Mouse (Mus musculus) megakaryocyte-erythroid progenitor cell, adult 5-6 weeks (primary cell): ENCODE data around the gene Mest. TPM values are rescaled to one million over a fixed set of nuclear protein-coding genes. Genes with fewer than 3 reads are reported as not detected.

Experiments
- ATAC-seq: replicated peaks from 2 replicates; pipeline ENCODE4 v1.8.0; 2016; ENCODE audit warnings: mild to moderate bottlenecking, inconsistent platforms; ENCODE audit not compliant: severe bottlenecking, poor library complexity, low FRiP score, low TSS enrichment
- total RNA-seq, 2 experiments: library from RNA; stranded (forward) in 1 of 2; stranded (reverse) in 1 of 2; fragments of 200-1000, 215-1000 nt in 1 of 2; fragments of >200 nt in 1 of 2; fragmentation: Nextera tagmentation in 1 of 2; gene quantifications; 2 replicates each; pipeline ENCODE4 v1.2.3; 2014 to 2017

Mest gene
- total RNA-seq, 2 experiments from 2014 or later: 0.94 TPM; not detected in 1

- ATAC-seq: peak; percentile 64
Observed at GRCm38 (mm10) chr6:30736864-30737547, 13.7 kb downstream of the Mest start.

DNA sequence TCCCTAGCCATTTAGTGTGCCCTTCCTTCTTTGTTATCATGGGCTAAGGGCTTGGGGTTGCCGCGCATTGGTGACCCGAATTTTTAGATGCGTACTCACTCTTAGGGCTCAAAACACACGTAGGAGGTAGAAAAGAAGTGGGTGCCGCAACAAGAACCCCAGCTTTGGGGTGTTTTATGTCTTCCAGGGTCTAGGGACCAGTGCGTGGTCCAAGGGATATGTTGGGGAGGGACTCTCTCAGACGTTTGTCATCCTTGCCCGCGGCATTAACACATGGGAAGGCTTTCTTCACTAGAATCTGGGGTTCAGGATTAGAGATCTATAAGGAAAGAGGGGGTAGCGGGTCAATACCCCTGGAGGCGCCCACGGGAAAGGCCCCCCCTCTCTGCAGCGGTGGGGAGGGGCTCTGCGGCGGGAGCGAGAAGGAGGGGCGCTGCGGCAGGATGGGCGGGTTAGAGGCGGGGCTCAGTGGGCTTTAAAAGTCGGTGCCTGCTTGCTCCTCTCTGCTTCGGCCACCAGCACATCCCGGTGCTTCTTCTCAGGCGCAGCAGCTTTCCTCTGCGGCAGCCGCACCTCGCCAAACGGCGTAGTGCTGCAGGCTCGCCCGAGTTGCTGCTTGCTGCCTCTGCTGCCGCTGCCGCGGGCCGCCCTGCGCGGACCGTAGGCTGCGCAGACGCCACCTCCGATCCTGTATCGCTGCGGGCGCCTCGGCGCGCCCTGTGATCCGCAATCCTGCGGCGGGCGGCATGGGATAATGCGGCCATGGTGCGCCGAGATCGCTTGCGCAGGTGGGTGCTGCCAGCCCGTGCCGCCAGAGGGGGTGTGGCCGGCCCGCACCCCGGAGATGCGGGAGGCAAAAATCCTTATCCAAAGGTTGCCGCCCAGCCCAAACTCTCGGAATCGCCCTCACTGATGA, 14.5 kb downstream of the Mest start:
- ATAC-seq: no peak

GRCm38 (mm10) chr6:30738464-30739006, 15.2 kb downstream of the Mest start:
- no peak for ATAC-seq

GRCm38 (mm10) chr6:30739177-30739747, 15.9 kb downstream of the Mest start:
- ATAC-seq: no peak

DNA sequence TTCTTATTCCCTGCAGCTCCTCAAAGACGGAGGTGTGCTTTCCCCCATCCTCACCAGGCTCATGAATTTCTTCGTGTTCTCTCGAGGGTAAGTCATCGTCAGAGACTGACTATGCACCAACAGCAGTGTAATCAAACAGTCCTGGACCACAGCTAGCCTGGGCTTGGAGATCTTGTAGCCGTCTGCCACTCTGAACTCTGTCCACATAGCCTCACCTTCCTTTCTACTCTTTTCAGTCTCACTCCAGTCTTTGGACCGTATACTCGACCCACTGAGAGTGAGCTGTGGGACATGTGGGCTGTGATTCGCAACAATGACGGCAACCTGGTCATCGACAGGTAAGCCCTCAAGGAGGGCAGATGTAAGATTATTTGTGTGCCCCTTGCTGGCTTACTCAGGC, 21.5 kb downstream of the Mest start:
- ATAC-seq: no peak

- no peak for ATAC-seq
Observed at GRCm38 (mm10) chr6:30745591-30745990, 22.2 kb downstream of the Mest start.

DNA sequence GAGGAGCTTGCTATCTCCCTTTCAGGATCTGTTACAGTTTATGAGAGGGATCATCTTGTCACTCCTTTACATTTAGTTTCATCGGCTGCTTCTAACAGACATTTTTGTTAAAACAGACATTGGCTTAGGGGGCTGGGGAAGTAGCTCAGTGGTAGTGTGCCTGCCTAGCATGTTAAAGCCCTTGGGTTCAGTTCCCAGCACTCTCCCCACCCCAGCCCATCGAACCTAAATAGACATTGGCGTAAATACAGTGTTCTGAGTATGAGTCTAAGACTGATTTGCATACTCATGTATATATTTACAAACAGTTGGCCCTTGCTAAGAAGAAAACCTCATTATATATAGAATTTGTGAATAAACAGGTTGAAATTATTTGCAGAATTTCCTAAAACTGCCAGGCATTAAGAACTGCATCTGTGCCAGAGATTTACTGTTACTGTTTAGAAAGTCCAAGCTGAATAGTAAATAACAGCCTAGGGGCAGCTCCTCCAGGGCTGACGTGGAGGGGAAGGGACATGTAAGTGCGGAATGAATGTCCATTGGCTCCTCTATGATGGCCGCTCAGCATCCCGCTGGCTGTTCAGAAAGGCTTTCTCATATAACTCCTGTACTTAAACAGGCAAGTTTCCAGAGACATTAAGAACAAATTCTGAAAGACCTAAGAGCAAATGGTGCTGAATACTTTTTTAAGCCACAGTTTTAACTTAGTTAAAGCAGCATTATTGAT, 24.4 kb downstream of the Mest start:
- ATAC-seq: no peak

GRCm38 (mm10) chr6:30748358-30748910, 25.1 kb downstream of the Mest start:
- ATAC-seq: no peak

GRCm38 (mm10) chr6:30749042-30749689, 25.8 kb downstream of the Mest start:
- no peak for ATAC-seq

DNA sequence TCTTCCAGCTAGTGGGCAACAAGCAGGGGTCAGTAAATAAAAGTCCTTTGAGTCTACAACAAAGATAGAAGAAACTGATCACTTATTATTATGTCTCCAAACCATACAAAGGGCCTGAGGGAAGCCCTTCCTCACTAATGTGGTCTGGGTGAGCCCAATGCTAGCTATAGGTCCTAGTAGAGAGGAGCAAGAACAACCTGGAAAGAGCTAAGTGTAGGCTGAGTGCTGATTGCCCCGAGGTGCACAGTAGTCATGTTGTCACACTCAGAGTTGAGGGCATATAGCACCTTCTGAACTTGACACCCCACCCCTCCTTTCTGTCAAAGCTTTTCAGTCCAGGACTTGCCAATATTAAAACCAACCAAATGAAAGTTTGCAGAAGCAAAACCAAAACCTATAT, 26.5 kb downstream of the Mest start:
- no peak for ATAC-seq

- ATAC-seq: no peak
Observed at GRCm38 (mm10) chr6:30750482-30750881, 27.1 kb downstream of the Mest start.

DNA sequence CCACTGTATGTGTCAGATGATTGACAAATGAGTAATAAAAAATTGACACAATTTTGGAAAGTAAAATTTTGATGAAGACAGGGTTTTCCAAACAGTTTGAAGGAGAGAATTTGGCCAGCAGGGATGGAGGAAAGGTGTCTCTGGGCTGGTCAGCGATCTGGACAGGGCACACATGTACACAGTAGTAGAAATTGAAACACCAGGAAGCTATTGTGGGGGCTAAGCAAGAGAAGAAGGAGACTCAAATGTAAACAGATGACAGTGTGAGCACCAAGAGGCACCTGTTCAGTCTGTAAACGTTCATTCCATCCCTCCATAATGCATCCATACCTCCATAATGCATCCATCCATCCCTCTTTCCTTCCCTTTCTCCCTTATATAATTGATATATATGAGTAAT, 27.9 kb downstream of the Mest start:
- ATAC-seq: no peak

Other genes starting within 250 kb of the Mest start
- 51.7 and 62.6 TPM in 2 replicates for gene Tmem209, start 213.8 kb upstream of the Mest start, total RNA-seq (2014; fragmentation: Nextera tagmentation)
- gene Tmem209, start 213.8 kb upstream of the Mest start, total RNA-seq (2017): 35.8 and 46.2 TPM in 2 replicates
- not detected in 2 replicates for gene Ssmem1, start 213.7 kb upstream of the Mest start, total RNA-seq (2014; fragmentation: Nextera tagmentation)
- gene Ssmem1, start 213.7 kb upstream of the Mest start, total RNA-seq (2017): not detected in 2 replicates
- gene Cpa2, start 182.0 kb upstream of the Mest start, total RNA-seq (2014; fragmentation: Nextera tagmentation): not detected in 2 replicates
- not detected in 2 replicates for gene Cpa2, start 182.0 kb upstream of the Mest start, total RNA-seq (2017)
- gene Cpa4, start 155.2 kb upstream of the Mest start, total RNA-seq (2014; fragmentation: Nextera tagmentation): not detected in 2 replicates
- gene Cpa4, start 155.2 kb upstream of the Mest start, total RNA-seq (2017): not detected in 2 replicates
- gene Cpa5, start 112.5 kb upstream of the Mest start, total RNA-seq (2014; fragmentation: Nextera tagmentation): not detected in 2 replicates
- gene Cpa5, start 112.5 kb upstream of the Mest start, total RNA-seq (2017): not detected in 2 replicates
- gene Cpa1, start 84.3 kb upstream of the Mest start, total RNA-seq (2014; fragmentation: Nextera tagmentation): not detected in 2 replicates
- gene Cpa1, start 84.3 kb upstream of the Mest start, total RNA-seq (2017): not detected in 2 replicates
- 17.9 and 22.2 TPM in 2 replicates for gene Cep41, start 29.8 kb upstream of the Mest start, total RNA-seq (2014; fragmentation: Nextera tagmentation)
- 11.7 and 12.0 TPM in 2 replicates for gene Cep41, start 29.8 kb upstream of the Mest start, total RNA-seq (2017)
- gene Copg2, start 173.2 kb downstream of the Mest start, total RNA-seq (2014; fragmentation: Nextera tagmentation): 19.8 and 30.3 TPM in 2 replicates
- gene Copg2, start 173.2 kb downstream of the Mest start, total RNA-seq (2017): 35.9 and 38.2 TPM in 2 replicates
- gene Tsga13, start 192.0 kb downstream of the Mest start, total RNA-seq (2014; fragmentation: Nextera tagmentation): not detected in 2 replicates
- gene Tsga13, start 192.0 kb downstream of the Mest start, total RNA-seq (2017): not detected in 2 replicates
- gene Klf14, start 235.5 kb downstream of the Mest start, total RNA-seq (2014; fragmentation: Nextera tagmentation): not detected in 2 replicates
- not detected in 2 replicates for gene Klf14, start 235.5 kb downstream of the Mest start, total RNA-seq (2017)